Mouse (Mus musculus): ENCODE data around the gene Gm20388.

- TF ChIP-seq CTCF (IDR thresholded peaks at IDR 0.05; ENCODE audit: borderline replicate concordance, extremely low read depth, insufficient read depth, insufficient read length) (no peak), POLR2A (IDR thresholded peaks at IDR 0.05; ENCODE audit: borderline replicate concordance, extremely low read depth, insufficient read depth, insufficient read length, poor library complexity, severe bottlenecking) (no peak)
These were observed 3093.6 kb downstream of the Gm20388 start for GRCm38 (mm10) chr8:123004033-123004922.

Measured in brain, embryonic 14.5 days (tissue).